Mouse (Mus musculus): ENCODE results near the gene Pls1.

Pls1 gene

DNA sequence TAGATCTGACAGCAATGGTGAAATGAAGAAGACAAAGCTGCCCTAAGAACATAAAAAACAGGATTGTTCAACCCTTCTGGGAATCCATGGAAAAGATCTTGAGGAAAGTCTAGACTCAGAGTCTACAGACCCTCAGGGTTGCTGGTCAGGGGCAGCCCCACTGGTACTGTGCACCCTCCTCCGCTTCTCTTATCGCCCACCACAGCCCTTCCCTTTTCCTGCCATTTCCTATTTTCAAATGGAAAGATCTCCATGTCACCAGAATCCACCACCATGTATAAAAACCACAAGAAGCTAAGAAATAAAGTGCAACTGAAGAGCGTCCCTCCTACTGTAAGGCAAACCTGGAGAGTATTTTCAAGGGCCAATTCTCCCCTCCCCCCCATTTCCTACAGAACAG, 41.3 kb downstream of the Pls1 start:
- DNase-seq (ENCODE audit: low read depth), result no peak

DNA sequence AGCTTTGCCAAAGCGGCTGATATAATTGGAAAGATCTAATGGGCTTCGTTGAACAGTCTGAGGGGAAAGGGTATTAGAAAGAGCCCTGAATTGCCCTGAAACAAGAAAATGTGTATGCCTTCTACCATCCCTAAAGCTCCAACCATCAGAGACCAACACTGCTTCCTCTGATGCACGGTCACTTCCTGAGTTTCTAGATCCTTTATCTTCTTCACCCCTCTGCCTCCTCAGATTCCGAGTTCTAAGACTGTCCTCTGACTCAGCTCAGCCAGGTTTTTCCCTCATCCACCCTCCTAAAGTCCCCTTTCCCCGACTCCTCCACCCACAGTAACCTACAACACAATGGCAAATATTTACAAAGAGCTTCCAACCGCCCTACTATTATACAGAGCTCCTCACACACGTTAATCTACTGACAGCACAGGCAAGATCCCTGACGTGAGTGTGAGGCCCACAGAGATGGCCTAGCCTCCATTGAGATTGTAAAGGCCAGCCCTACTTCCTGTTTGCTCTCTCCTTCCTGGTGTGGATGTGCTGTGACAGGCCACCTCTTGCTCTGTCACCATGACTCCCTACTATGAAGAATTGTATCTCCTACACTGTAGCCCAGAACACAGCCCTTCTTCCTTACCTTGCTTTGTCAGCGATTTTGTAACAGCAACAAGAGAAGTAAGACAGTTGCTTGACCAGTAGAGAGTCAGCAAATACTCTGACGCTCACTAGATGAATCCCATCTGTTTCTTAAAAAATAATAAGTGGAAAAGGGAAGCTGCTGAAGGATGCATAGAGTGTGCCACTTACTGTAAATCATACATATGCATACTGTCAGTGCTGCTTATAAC, 43.3 kb downstream of the Pls1 start:
- DNase-seq (ENCODE audit: low read depth), result no peak

DNA sequence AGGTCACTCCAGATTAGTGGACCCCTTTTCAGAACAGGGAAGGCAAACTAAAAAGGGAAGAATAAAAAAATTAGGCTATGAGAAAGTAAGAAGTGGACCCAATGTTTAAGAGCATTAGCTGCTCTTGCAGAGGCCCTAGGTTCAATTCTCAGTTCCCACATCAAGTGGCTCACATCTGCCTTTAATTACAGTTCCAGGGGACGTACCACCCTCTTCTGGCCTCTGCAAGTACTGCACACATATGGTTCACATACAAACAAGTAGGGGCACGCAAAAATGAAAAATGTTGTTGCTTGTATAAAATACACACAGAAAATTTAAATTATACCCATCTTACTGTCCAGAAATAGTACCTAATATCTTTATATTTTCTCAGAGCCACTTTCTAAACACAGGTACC, 48.8 kb downstream of the Pls1 start:
- DNase-seq (ENCODE audit: low read depth), result no peak

DNA sequence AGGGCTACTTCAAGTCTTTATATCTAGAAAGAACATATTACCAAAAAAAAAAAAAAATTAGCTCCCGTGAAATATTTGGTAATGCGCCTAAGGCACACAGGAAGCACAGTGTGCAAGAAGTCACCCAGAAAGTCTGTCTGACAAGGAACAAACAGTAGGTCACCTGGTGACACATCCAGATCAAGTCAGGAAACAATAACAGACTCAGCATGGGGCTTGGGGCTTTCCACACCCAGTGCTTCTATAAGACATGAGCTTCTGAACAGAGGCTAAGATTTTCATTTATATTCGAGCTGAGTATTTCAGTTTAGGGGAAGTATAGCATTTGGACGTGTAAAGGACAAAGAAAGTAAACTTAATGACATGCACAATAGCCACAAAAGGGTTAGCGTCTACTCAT, 49.3 kb downstream of the Pls1 start:
- DNase-seq (ENCODE audit: low read depth), result no peak

DNA sequence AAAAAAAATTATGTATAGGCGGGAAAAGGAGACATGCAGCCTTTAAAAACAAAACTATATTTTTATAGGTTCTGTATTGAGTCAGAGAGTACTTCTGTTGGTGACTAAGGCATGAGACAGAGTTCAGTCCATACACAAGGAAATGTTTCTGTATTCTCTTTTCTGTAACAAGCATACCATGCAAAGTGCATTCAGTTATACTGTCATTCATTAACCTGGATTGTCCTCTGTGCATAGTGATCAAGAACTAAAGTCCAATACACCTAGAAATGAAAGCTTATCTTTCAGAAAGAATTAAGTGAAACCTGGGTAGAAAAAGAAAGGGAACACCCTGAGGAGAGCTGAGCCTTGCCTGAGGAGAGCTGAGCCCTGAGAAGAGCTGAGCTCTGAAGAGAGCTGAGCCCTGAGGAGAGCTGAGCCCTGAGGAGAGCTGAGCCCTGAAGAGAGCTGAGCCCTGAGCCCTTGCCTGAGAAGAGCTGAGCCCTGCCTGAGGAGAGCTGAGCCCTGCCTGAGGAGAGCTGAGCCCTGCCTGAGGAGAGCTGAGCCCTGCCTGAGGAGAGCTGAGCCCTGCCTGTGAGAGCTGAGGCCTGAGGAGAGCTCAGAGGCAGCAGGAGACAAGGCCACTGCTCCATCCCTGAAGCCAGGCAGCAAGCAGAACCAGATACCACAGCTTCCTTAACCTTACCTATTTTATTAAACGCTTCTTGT, 49.9 kb downstream of the Pls1 start:
- DNase-seq (ENCODE audit: low read depth), result no peak

DNA sequence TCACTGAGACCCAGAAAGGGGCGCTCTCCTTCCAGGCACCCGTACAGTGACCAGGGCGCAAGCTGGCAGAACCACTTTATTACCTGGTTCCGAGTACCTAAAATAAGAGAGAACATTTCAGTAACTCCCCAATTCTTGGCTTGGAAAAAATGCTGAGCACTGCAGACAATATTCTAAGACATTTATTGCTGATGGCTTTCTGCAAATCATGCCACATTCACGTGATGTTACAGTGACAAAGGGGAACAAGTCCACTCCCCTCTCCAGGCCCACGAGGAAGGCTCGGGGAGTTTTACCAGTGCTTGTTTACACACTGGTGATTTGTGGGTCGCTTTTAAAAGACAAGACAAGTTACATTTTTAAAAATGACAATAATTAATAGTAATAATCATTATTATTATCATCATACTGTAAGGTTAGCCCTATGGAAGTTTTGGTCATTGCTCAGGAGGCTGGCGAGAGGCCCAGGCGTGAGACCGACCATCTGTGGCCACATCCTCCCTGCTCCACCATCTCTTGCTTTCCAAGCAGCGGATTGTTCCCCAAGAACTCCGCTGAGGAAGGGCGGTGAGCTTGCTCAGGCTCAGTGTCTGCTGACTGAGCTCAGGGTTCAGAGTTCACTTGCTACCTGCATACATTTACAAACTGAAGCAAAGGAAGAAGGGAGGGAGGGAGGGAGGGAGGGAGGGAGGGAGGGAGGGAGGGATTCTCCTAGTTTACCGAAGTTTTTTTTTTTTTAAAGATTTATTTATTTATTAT, 50.9 kb downstream of the Pls1 start:
- no peak for DNase-seq (ENCODE audit: low read depth)

DNA sequence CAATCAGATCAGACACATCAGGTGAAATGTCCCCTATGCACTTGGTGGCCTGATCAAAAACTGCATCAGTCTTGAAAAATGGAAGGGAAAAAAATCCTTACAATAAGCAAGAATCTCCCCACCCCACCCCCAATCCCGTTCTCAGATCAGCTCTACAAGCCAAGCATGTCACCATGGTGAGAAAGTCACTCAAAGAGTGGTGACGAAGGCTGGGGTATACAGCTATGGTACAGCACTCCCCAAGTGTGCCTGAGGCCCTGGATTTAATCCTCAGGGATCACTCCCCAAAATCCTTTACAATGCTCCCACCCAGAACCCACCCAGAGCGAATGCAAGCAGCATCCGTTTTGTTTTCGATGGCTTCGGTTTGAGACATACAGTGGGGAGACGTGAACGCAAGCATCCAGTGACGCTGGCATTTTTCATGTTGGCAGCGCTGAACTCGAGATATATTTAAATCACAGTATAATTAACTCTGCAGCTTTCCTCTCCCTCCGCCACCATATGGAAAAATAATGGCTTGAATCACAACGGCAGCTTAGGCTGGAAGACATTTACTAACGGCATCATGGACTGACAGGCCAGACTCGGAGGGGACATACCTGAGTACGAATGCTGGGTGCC, 60.1 kb downstream of the Pls1 start:
- DNase-seq (ENCODE audit: low read depth), result no peak

DNA sequence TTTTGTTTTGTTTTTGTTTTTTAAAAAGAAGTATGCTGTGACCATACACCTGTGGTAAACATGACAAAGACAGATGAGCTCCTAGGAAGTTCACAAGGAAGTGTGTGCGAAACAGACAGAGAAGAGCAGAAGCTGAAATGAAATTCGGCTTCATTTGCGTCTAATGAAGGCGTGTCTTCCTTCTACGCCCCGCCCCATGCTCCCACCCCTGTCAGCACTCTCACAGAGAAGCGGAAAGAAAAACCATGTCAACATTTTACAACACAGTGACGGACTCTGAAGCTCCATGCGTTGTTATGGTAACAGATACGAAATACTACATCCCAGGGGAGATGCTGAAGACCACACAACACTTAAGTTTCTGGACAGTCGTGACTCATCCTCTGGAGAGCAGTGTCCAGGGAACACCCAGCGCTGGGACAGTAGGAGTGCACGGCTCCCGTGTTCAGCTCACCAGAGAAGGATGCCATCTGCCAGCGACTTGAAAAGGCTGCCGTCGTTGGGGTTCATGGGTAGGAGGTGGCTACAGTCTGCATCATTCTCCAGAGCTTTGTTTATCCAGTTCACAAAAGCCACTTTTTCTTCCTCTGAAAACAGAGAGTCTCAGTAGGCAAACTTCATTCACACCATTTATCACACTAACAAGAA, 61.3 kb downstream of the Pls1 start:
- no peak for DNase-seq (ENCODE audit: low read depth)

DNA sequence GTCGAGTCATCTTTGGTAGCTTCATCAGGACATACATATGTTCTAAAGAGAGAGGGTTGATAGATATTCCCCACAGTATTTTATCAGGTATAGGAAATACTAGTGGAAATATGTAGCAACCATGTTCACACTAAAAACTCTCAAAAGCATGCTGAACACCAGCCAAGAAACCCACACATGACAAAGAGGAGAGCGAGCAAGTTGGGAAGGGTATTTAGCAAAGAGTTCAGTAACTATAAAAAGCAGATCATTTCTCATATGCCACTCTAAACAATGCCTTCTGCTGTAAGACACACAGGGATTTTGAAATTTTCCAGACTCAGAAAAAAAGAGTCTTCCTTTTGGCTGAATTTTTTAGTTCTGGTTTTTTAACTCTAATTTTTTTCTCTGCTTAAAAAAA, 73.4 kb downstream of the Pls1 start:
- no peak for DNase-seq (ENCODE audit: low read depth)

DNA sequence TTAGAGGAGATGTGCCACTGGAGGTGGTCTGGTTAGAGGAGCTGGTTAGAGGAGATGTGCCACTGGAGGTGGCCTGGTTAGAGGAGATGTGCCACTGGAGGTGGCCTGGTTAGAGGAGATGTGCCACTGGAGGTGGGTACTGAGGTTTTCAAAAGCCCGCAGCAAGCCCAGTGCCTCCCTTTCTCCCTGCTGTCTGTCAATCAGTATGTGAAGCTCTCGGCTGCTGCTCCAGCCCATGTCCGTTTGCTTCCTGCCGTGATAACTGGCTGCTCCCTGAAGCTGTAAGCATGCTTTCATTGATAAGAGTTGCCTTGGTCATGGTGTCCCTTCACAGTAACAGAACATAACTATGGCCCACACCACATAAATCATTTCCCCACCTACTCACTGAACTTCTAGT, 81.9 kb downstream of the Pls1 start:
- no peak for DNase-seq (ENCODE audit: low read depth)

DNA sequence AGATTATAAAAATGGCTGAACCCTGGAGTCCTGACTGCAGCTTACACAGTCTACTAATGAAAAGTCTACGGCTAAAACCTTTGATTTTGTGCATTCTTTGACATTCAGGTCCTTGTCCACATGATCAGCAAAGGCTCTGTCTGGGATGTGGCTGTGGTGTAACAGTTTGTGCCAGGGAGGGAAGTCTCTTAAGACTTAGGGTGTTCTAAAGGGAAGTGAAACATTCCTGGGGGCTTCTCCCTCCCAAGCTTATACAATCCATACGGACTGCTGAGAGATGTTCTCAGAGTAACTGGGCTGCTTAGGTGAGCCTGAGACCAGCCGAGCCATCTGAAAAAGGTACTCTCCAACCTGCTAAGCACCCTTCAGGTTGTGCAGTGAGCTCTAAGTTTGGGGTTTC, 82.9 kb downstream of the Pls1 start:
- no peak for DNase-seq (ENCODE audit: low read depth)

DNA sequence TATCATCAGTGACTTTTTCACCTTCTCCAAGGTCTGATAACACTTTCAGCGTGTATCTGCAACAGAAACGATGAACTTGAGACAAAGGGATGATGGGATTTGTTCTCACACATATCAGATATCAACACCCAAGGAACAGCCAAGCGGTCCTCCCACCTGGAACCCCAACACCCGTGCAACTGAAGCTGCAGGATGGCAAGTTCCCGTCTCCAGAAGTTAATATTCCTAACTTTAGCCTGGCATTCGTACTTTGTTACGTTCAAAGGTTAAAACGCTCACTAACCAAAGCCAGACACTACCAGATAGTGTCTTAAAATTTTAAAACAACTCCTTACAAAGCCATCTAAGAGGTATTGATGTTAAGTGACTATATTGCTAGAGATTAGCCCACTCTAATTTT, 83.7 kb downstream of the Pls1 start:
- DNase-seq (ENCODE audit: low read depth), result no peak

DNA sequence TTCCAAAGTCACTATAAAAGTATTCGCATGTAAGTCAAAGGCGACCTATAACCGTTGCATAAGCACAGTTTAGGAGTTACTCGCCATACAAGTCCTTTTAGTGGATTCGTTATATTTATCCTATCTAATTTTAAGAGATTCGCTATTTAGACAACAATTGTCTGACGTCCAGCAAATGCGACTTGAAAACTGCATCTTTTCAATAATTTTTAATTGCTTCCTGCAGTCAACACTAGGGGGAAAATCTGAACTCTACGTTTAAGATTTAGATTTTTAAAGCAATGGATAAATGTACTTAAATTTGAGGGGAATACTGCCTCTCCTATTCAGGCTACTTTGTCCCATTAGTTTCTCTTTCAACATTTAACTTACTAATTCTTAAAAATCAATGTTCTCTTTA, 94.4 kb downstream of the Pls1 start:
- DNase-seq (ENCODE audit: low read depth), result no peak

DNA sequence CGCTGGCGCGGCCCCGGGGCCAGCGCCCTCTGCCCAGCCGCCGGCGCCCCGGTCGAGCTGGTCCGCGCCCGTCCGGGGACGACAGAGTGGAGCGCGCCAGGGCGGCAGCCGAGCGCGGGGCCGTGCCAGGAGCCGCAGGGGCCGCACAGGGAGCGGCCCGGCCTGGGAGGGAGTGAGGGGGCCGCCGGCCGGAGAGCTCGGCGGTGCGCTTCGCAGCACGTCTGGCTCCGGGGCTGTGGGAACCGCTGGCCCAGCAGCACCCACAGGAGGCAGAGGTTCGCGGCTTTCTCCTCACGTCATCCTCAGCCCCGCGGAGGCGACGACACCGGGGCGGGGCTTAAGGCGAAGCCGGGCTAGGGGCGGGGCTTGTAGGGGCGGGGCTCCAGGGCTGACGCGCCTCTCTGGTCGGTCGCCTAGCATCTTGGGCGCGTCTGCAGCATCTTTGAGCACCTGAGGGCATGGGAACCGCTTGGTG, 95.0 kb downstream of the Pls1 start, which contains the start of gene Trpc1:
Gene Trpc1, minus strand, starts transcription at position 339 of the 475 bp plus-strand sequence.
- peak; percentile 91 for DNase-seq (ENCODE audit: low read depth)

DNA sequence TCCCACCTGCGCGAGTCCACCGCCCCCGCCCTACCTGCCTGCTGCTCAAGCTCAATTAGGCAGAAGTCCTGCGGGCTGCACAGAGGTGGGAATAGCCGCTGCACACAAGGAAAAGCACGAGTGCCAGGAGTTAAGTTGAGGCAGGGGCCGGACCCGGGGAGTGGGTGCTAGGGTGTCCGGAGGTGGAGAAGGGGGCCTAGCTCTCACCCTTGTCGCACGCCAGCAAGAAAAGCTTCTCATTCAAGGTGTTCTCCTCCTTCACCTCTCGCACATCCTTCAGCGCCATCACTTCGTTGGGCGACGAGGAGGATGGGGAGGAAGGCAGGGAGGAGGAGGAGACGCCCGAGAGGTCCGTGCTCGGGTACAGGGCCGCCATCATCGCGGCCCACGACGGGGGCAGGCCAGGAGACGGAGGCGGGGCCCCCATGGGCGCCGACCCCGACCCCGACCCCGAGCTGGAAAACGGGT, 95.6 kb downstream of the Pls1 start:
- DNase-seq (ENCODE audit: low read depth), result peak; percentile 46

DNA sequence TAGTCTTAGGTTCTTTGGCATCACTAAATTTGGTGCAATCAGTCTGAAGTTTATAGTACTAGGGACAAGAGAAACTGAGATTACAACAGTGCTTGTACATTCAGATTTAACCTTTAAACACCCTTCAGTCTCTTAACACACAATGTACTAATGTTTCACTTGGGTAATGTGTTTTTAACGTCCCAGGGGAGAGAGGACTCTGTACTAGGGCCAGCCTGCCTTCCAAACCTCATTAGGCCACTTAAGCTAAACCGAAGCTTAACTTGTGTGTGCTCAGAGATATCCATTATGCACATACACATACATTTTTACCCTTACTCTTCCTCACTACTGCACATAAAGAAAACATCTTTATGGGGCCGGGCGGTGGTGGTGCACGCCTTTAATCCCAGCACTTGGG, 97.8 kb downstream of the Pls1 start:
- no peak for DNase-seq (ENCODE audit: low read depth)

DNA sequence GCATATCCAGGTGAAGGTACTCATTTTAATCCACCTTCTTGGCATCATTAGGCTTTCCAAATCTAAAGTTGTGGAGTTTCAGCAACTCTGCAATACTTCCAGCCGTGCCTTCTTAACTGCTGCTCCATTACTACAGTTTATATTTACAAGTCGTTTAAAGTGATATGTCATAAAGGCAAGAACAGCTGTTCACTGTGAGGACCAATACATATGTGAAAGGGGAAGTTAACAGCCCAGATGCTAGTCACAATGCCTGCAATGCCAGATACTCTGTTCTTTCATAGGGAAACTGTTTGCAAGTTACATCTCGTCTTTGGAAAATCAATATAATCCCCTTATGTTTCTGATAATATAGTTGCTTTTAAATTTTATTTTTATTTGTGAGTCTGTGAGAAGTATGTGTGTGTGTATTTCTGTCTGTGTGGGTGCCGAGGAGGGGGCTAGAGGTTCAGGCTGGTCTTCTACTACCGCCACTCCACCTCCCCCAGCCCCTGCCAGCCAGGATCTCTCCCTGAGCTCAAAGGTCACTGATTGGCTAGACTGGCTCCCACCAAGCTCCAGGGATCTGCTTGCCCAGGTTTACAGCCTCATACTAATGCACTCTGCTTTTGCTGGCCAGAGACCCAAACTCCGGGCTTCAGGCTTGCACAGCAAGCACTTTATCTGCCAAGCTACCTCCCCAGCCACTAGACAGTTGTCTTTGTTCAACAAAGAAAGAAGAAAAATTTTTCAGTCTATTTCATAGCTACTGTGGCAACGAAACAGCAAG, 100.1 kb downstream of the Pls1 start:
- no peak for DNase-seq (ENCODE audit: low read depth)

DNA sequence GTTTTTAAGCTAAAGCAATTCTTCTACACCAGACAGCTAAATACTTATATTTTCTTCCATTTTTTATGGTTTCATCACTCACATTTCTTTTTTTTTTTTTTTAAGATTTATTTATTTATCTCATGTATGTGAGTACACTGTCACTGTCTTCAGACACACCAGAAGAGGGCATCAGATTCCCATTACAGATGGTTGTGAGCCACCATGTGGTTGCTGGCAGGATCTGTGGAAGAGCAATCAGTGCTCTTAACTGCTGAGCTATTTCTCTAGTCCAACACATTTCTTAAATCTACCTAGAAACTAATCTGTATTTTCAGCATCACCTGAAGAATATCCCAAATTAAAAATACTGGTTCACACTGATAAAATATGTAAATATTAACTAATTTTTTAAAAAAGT, 108.9 kb downstream of the Pls1 start:
- no peak for DNase-seq (ENCODE audit: low read depth)

DNA sequence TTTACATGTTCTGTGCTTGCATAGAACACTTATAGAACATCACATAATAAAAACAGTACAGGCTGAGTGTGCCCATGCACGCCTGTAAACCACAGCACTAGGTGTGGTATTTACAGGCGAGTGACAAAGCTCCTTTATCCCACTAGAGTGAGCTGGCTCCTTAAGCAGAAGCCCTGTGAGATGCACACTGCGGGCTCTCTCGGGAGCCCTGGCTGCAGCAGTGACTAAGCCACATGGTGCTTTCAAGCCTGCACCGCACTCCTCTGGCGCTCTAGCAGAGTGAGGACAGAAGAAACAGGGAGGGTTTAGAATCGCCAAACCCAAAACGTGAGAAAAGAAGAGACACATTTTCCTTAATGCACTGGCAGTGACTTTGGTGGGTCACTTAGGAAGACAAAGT, 132.5 kb downstream of the Pls1 start:
- DNase-seq (ENCODE audit: low read depth), result no peak

DNA sequence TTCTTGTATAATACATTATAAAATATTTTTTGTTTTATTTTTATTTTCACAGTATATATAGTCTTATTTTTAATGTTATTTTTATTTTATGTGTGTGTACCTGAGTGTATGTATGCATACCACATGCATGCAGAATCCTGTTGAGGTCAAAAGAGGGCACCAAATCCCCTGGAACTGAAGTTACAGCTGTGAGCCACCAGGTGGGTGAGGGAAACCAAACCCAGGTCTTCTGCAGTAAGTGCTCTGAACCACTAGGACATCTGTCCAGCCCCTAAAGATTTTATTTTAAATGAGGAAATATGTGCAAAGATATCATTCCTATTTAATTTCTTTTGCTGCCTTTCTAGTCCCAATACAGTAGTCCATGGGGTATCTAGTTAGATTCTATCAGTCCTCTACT, 136.2 kb downstream of the Pls1 start:
- peak; percentile 24 for DNase-seq (ENCODE audit: low read depth)

DNA sequence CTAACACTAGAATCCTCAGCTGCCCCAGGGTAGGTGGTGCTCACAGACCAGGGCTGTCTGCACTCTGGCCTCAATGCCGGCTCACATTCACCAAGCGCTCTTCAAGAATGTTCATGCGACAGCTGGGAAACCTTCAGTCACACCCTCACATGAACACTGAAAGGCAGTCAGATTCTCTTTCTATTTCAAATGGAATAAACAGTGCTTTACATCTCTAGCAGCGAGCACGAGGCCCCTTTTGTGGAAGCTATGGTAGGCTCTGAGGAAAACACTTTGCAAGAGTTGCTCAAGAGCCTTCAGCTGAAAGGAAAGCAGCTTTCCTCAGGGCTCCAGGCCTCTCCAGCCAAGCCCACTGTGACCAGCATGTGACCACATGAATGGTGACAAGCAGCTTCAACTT, 139.7 kb downstream of the Pls1 start:
- no peak for DNase-seq (ENCODE audit: low read depth)

Data from induced T-regulatory cell, adult 2 months (primary cell).